Mouse (Mus musculus): ENCODE measurements around the gene Clec1a. TPM values are rescaled to one million over a fixed set of nuclear protein-coding genes. Genes with fewer than 3 reads are reported as not detected.

Gene Clec1a
- total RNA-seq, 2 experiments from 2014 or later: 3.1 to 3.3 TPM

GRCm38 (mm10) chr6:129407324-129407723 is 44.5 kb downstream of the Clec1a start:
- no peak for DNase-seq (ENCODE audit: low spot score in 2 of 2)

GRCm38 (mm10) chr6:129405999-129406398 is 45.8 kb downstream of the Clec1a start:
- DNase-seq (ENCODE audit: low spot score in 2 of 2): no peak

- DNase-seq (ENCODE audit: low spot score in 2 of 2): no peak
Measured at GRCm38 (mm10) chr6:129403391-129403790, 48.4 kb downstream of the Clec1a start.

GRCm38 (mm10) chr6:129402404-129402803 is 49.4 kb downstream of the Clec1a start:
- no peak for DNase-seq (ENCODE audit: low spot score in 2 of 2)

- no peak for DNase-seq (ENCODE audit: low spot score in 2 of 2)
Measured at GRCm38 (mm10) chr6:129399945-129400344, 51.9 kb downstream of the Clec1a start.

- DNase-seq (ENCODE audit: low spot score in 2 of 2): no peak
Measured at GRCm38 (mm10) chr6:129396997-129397396, 54.8 kb downstream of the Clec1a start, which contains the start of gene Clec1b. TSS of gene Clec1b (plus strand) at chr6:129397297.

- DNase-seq (ENCODE audit: low spot score in 2 of 2): no peak
Measured at GRCm38 (mm10) chr6:129393732-129394131, 58.1 kb downstream of the Clec1a start.

- DNase-seq (ENCODE audit: low spot score in 2 of 2): no peak
Measured at GRCm38 (mm10) chr6:129393087-129393720, 58.6 kb downstream of the Clec1a start.

GRCm38 (mm10) chr6:129385774-129386173 is 66.0 kb downstream of the Clec1a start, which contains the start of gene Clec12b:
TSS of gene Clec12b (minus strand) at chr6:129385874.
- no peak for DNase-seq (ENCODE audit: low spot score in 2 of 2)

- DNase-seq (ENCODE audit: low spot score in 2 of 2): no peak
Measured at GRCm38 (mm10) chr6:129385000-129385399, 66.8 kb downstream of the Clec1a start.

- no peak for DNase-seq (ENCODE audit: low spot score in 2 of 2)
Measured at GRCm38 (mm10) chr6:129383466-129383865, 68.3 kb downstream of the Clec1a start.

GRCm38 (mm10) chr6:129381736-129382135 is 70.1 kb downstream of the Clec1a start:
- no peak for DNase-seq (ENCODE audit: low spot score in 2 of 2)

- DNase-seq (ENCODE audit: low spot score in 2 of 2): no peak
Measured at GRCm38 (mm10) chr6:129380454-129380853, 71.3 kb downstream of the Clec1a start.

GRCm38 (mm10) chr6:129374937-129375471 is 76.8 kb downstream of the Clec1a start:
- no peak for DNase-seq (ENCODE audit: low spot score in 2 of 2)

Other genes with a start within 250 kb of the Clec1a start
- not detected for gene Cd69, start 176.6 kb downstream of the Clec1a start, total RNA-seq (2021)
- gene 4922502D21Rik, start 120.2 kb downstream of the Clec1a start, total RNA-seq (2021): not detected
- not detected for gene Clec12a, start 109.3 kb downstream of the Clec1a start, total RNA-seq (2021)
- gene Clec12b, start 66.1 kb downstream of the Clec1a start, total RNA-seq (2021): not detected
- under 1 TPM; 0.32 to 0.62 TPM for gene Clec1b, start 54.7 kb downstream of the Clec1a start, total RNA-seq (2021)
- gene Clec9a, start 43.1 kb downstream of the Clec1a start, total RNA-seq (2021): not detected
- gene Olr1, start 55.2 kb upstream of the Clec1a start, total RNA-seq (2021): not detected
- not detected for gene Tmem52b, start 60.6 kb upstream of the Clec1a start, total RNA-seq (2021)
- 100 to 1,000 TPM; 386 to 427 TPM for gene Gabarapl1, start 81.2 kb upstream of the Clec1a start, total RNA-seq (2021)
- gene Klre1, start 125.9 kb upstream of the Clec1a start, total RNA-seq (2021): not detected
- not detected for gene Klrd1, start 139.8 kb upstream of the Clec1a start, total RNA-seq (2021)
- gene Klrk1, start 171.9 kb upstream of the Clec1a start, total RNA-seq (2021): not detected
- gene Klrc3, start 191.3 kb upstream of the Clec1a start, total RNA-seq (2021): not detected
- not detected for gene Klrc2, start 208.7 kb upstream of the Clec1a start, total RNA-seq (2021)
- not detected for gene Klrc1, start 227.0 kb upstream of the Clec1a start, total RNA-seq (2021)